Mouse (Mus musculus): ENCODE results near the gene Baz2b. TPM values are rescaled to one million over a fixed set of nuclear protein-coding genes. Genes with fewer than 3 reads are reported as not detected.

Gene Baz2b
- total and polyA plus RNA-seq, 3 experiments: 5.7 to 11.4 TPM; not detected in 1

- no peak for TF ChIP-seq TBP (IDR thresholded peaks at IDR 0.05; ENCODE audit: low read depth, low read length)
- TF ChIP-seq MYC (IDR thresholded peaks at IDR 0.05; ENCODE audit: low read depth, low read length): no peak
- TF ChIP-seq RAD21 (IDR thresholded peaks at IDR 0.05; ENCODE audit: low read depth, low read length): no peak
- no peak for TF ChIP-seq USF2 (IDR thresholded peaks at IDR 0.05; ENCODE audit: borderline replicate concordance in 1 of 2, insufficient read depth in 1 of 2, low read depth in 1 of 2, low read length in 2 of 2)
- H3K36me3 ChIP-seq (ENCODE audit: control insufficient read depth in 1 of 2, insufficient read depth in 2 of 2, low read length in 2 of 2): peaks cover 0 to 3% of the 10 kb centered on the region in 2 experiments; a peak in 2 of 4 replicates
- no peaks in the 10 kb centered on the region for H3K9me3 ChIP-seq (replicated peaks; ENCODE audit: insufficient read depth, low read length)
- H3K27me3 ChIP-seq (ENCODE audit: control insufficient read depth in 1 of 2, insufficient read depth in 2 of 2, low read length in 2 of 2): no peaks in the 10 kb centered on the region
- H3K4me1 ChIP-seq (ENCODE audit: control insufficient read depth in 1 of 2, insufficient read depth in 2 of 2, low read length in 2 of 2): peaks cover 0 to 5% of the 10 kb centered on the region in 2 experiments; a peak in 2 of 4 replicates
- no peak for DNase-seq (ENCODE audit: low read depth, low spot score)
- H3K79me2 ChIP-seq (ENCODE audit: control insufficient read depth, insufficient read depth, low read length, poor library complexity): no peaks in the 10 kb centered on the region
- no peak overlapping the region for H3K27ac ChIP-seq (ENCODE audit: control insufficient read depth, low read depth, low read length)
- no peak overlapping the region for H3K9ac ChIP-seq (ENCODE audit: control insufficient read depth, low read depth, low read length, poor library complexity, severe bottlenecking)
- no peak overlapping the region for H3K4me3 ChIP-seq (ENCODE audit: control insufficient read depth in 1 of 2, insufficient read depth in 1 of 2, low read depth in 2 of 2, low read length in 2 of 2)
Observed at GRCm38 (mm10) chr2:59898666-59899065, 311.0 kb downstream of the Baz2b start.

DNA sequence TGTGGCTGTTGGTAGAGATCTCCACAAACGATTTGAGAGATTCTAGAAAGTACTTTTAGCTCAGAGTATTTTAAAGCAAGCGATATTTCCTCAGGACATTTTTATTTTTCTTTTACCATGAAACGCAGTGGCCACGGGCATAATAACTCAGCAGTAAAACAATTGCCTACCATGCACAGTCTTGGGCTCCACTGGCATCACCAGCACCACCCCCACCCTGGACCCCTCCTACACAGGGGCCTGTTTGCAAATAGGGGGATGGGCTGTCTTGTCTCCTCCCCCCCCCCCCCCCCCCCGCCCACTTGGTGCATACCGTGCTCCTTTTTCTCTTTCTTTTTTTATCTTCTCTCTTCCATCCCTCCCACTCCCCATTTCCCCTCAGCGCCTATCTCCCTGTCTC, 311.5 kb downstream of the Baz2b start:
- Histone ChIP-seq H3K4me3 (ENCODE audit: control insufficient read depth in 1 of 2, insufficient read depth in 1 of 2, low read depth in 2 of 2, low read length in 2 of 2) (no peak overlapping the region), H3K27ac (ENCODE audit: control insufficient read depth, low read depth, low read length) (no peak overlapping the region), H3K4me1 (ENCODE audit: control insufficient read depth in 1 of 2, insufficient read depth in 2 of 2, low read length in 2 of 2) (peaks cover 0 to 5% of the 10 kb centered on the region in 2 experiments; a peak in 2 of 4 replicates), H3K79me2 (ENCODE audit: control insufficient read depth, insufficient read depth, low read length, poor library complexity) (no peaks in the 10 kb centered on the region), H3K9ac (ENCODE audit: control insufficient read depth, low read depth, low read length, poor library complexity, severe bottlenecking) (no peak overlapping the region), H3K27me3 (ENCODE audit: control insufficient read depth in 1 of 2, insufficient read depth in 2 of 2, low read length in 2 of 2) (no peaks in the 10 kb centered on the region), H3K36me3 (ENCODE audit: control insufficient read depth in 1 of 2, insufficient read depth in 2 of 2, low read length in 2 of 2) (peaks cover 0 to 3% of the 10 kb centered on the region in 2 experiments; a peak in 2 of 4 replicates), H3K9me3 (replicated peaks; ENCODE audit: insufficient read depth, low read length) (no peaks in the 10 kb centered on the region)
- no peak for TF ChIP-seq ZNF384 (IDR thresholded peaks at IDR 0.05; ENCODE audit: low read depth, low read length)
- TF ChIP-seq NELFE (IDR thresholded peaks at IDR 0.05; ENCODE audit: low read depth, low read length): no peak
- TF ChIP-seq E2F4 (IDR thresholded peaks at IDR 0.05; ENCODE audit: borderline replicate concordance, low read depth, low read length): no peak
- TF ChIP-seq HCFC1 (IDR thresholded peaks at IDR 0.05; ENCODE audit: low read depth, low read length): no peak
- TF ChIP-seq CHD2 (IDR thresholded peaks at IDR 0.05; ENCODE audit: low read length): no peak
- no peak for TF ChIP-seq TBP (IDR thresholded peaks at IDR 0.05; ENCODE audit: low read depth, low read length)
- TF ChIP-seq USF1 (IDR thresholded peaks at IDR 0.05; ENCODE audit: low read depth, low read length): no peak
- no peak for TF ChIP-seq EP300 (IDR thresholded peaks at IDR 0.05; ENCODE audit: low read depth in 1 of 2, low read length in 2 of 2)
- TF ChIP-seq KAT2A (conservative IDR thresholded peaks at IDR 0.05; ENCODE audit: low read depth, low read length): no peak
- TF ChIP-seq RAD21 (IDR thresholded peaks at IDR 0.05; ENCODE audit: low read depth, low read length): no peak
- no peak for TF ChIP-seq POLR2A (IDR thresholded peaks at IDR 0.05; ENCODE audit: control insufficient read depth in 1 of 2, insufficient read depth in 1 of 2, low read depth in 1 of 2, low read length in 2 of 2, poor library complexity in 1 of 2)
- no peak for TF ChIP-seq MEF2A (IDR thresholded peaks at IDR 0.05; ENCODE audit: extremely low read depth, insufficient replicate concordance, low read depth, low read length, poor library complexity, severe bottlenecking)
- no peak for TF ChIP-seq POLR2AphosphoS5 (IDR thresholded peaks at IDR 0.05; ENCODE audit: borderline replicate concordance, low read depth, low read length)
- TF ChIP-seq POLR2AphosphoS2 (IDR thresholded peaks at IDR 0.05; ENCODE audit: low read length): no peak
- TF ChIP-seq MYC (IDR thresholded peaks at IDR 0.05; ENCODE audit: low read depth, low read length): no peak
- TF ChIP-seq SMC3 (IDR thresholded peaks at IDR 0.05; ENCODE audit: low read depth, low read length): no peak
- TF ChIP-seq ZKSCAN1 (IDR thresholded peaks at IDR 0.05; ENCODE audit: low read depth, low read length): no peak
- no peak for TF ChIP-seq NRF1 (IDR thresholded peaks at IDR 0.05; ENCODE audit: insufficient read depth, low read depth, low read length, poor library complexity, severe bottlenecking)
- no peak for DNase-seq (ENCODE audit: low read depth, low spot score)
